Mouse (Mus musculus) liver, embryonic 16.5 days (tissue): ENCODE data around the gene Slc6a11. TPM values are rescaled to one million over a fixed set of nuclear protein-coding genes. Genes with fewer than 3 reads are reported as not detected.

Source experiments
- ATAC-seq: fragments of 200-750 bp; cut with Nextera tagmentation; 2 replicates; pipeline ENCODE4 v1.8.0; 2017; ENCODE audit warnings: low read depth, mild to moderate bottlenecking, moderate number of reproducible peaks, moderate library complexity
- H3K27ac ChIP-seq: fragments of 300-500 bp; sonication (generic); 2 replicates; pipeline ENCODE4 v1.5.1; 2014; ENCODE audit warnings: mild to moderate bottlenecking, low read length
- H3K27me3 ChIP-seq: fragments of 300-500 bp; sonication (generic); 2 replicates; pipeline ENCODE4 v1.6.1; 2014; ENCODE audit warnings: low read depth, low read length, mixed read lengths; ENCODE audit not compliant: control insufficient read depth, insufficient read depth
- H3K36me3 ChIP-seq: fragments of 300-500 bp; sonication (generic); 2 replicates; pipeline ENCODE4 v1.6.1; 2014; ENCODE audit warnings: mild to moderate bottlenecking; ENCODE audit not compliant: control insufficient read depth, insufficient read depth
- H3K4me1 ChIP-seq: fragments of 300-500 bp; sonication (generic); 2 replicates; pipeline ENCODE4 v1.6.1; 2014; ENCODE audit warnings: low read depth, low read length, mixed read lengths; ENCODE audit not compliant: control insufficient read depth
- H3K4me2 ChIP-seq: fragments of 300-500 bp; sonication (generic); 2 replicates; pipeline ENCODE4 v1.6.1; 2014; ENCODE audit warnings: low read depth, low read length, mixed read lengths
- H3K4me3 ChIP-seq: fragments of 300-500 bp; sonication (generic); 2 replicates; pipeline ENCODE4 v1.5.1; 2014; ENCODE audit warnings: low read depth, mild to moderate bottlenecking, low read length
- H3K9ac ChIP-seq: fragments of 300-500 bp; sonication (generic); 2 replicates; pipeline ENCODE4 v1.6.1; 2014; ENCODE audit warnings: low read depth, low read length
- H3K9me3 ChIP-seq: fragments of 300-500 bp; sonication (generic); replicated peaks from 2 replicates; pipeline ENCODE4 v1.6.1; 2016; ENCODE audit warnings: low read length; ENCODE audit not compliant: control insufficient read depth
- WGBS: fragments of 180-500 bp; shearing (Covaris S2); extraction: QIAGEN DNeasy Blood & Tissue Kit; methylation state at CpG from one replicate; pipeline ENCODE4 v1.1.7; 2014; ENCODE audit not compliant: insufficient replicate concordance; 5-methylcytosine and 5-hydroxymethylcytosine counted together
- polyA plus RNA-seq: library from polyadenylated mRNA; unstranded; fragments of >200 nt; fragmentation: Nextera tagmentation; extraction: Ambion mirVana; gene quantifications from 2 replicates; pipeline ENCODE4 v1.2.1, GENCODE M21; 2015

Gene Slc6a11
- polyA plus RNA-seq, 1 experiment from 2014 or later: not detected

DNA sequence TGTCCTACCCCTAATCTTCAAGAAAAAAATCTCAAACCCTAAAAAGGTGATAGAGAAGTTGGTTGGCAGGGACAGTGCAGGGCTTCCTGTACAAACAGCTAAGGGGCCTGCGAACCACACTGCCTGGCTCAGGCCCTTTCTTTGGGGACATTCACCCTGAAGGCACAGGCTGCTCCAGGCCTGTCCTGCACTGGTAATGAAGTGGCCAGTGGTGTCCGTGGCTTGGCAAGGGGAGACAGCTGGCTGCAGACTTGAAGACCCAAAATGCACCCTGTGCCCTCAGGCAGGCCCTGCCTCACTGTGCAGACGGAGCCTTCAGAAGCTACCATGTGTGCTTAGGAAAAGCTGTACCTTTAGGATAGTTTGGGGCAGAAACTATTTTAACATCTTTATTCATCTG, 1.4 kb downstream of the Slc6a11 start:
- H3K4me3 ChIP-seq: no peak overlapping the region
- WGBS: 64% methylated on average over 3 of the region's 3 CpGs
- H3K36me3 ChIP-seq: no peaks in the 10 kb centered on the region
- ATAC-seq: no peak
- no peaks in the 10 kb centered on the region for H3K4me1 ChIP-seq
- peaks cover 31% of the 10 kb centered on the region for H3K27me3 ChIP-seq
- no peak overlapping the region for H3K9ac ChIP-seq
- H3K27ac ChIP-seq: no peak overlapping the region
- H3K4me2 ChIP-seq: no peak overlapping the region
- H3K9me3 ChIP-seq: no peaks in the 10 kb centered on the region

- 63% methylated on average over 8 of the region's 8 CpGs for WGBS
- H3K9ac ChIP-seq: no peak overlapping the region
- H3K27me3 ChIP-seq: peaks cover 31% of the 10 kb centered on the region
These were observed 1.9 kb downstream of the Slc6a11 start for GRCm38 (mm10) chr6:114132916-114133315.

DNA sequence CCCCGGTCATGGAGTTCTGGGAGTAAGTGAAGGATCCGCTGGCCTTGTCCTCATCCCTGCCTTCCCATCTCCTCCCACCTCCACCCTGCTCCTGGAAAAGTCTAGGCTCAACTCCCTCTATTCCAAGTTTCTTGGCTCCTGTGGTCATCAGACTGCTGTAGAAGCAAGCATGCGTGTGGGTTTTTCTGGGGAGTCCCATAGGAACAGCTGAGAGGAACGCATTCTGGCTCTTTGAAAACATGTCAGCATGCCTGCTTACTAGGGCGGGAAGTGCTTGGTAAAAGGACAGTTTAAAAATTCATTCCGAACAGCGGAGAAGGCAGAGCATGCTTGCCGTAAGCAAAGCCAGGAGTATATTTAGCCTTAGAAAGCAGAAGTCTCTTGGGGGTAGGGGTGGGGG, 7.9 kb downstream of the Slc6a11 start:
- no peaks in the 10 kb centered on the region for H3K36me3 ChIP-seq
- no peaks in the 10 kb centered on the region for H3K4me1 ChIP-seq
- no peak overlapping the region for H3K27ac ChIP-seq
- no peaks in the 10 kb centered on the region for H3K27me3 ChIP-seq
- H3K4me3 ChIP-seq: no peak overlapping the region
- ATAC-seq: no peak
- no peak overlapping the region for H3K9ac ChIP-seq
- no peaks in the 10 kb centered on the region for H3K9me3 ChIP-seq
- WGBS: 65% methylated on average over 8 of the region's 8 CpGs
- no peak overlapping the region for H3K4me2 ChIP-seq

More at GRCm38 (mm10) chr6:114132916-114133315, 1.9 kb downstream of the Slc6a11 start:
- Histone ChIP-seq H3K36me3 (no peaks in the 10 kb centered on the region), H3K4me2 (no peak overlapping the region), H3K9me3 (no peaks in the 10 kb centered on the region), H3K4me1 (no peaks in the 10 kb centered on the region), H3K4me3 (no peak overlapping the region), H3K27ac (no peak overlapping the region)
- ATAC-seq: no peak

DNA sequence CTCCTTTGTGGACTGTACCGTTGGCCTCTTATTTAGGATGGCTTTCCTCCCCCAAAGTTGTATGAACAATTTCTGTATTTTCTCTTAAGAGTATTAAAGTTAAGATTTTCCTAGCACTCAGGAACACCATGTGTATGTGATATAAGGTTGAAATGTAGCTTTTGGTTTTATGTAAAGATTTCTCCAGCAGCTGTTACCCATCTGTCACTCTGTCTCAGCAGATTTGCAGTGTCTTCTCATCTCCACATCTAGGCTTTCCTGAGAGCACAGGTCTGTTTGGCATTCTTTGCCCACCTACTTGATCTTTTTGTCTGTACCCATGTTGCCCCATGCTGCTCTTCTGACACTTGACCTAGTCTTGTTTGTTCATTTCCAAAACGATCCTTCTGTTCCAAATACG, 10.4 kb downstream of the Slc6a11 start:
- WGBS: 40% methylated on average over 3 of the region's 3 CpGs
- ATAC-seq: no peak
- Histone ChIP-seq H3K27me3 (no peaks in the 10 kb centered on the region), H3K4me2 (no peak overlapping the region), H3K9me3 (no peaks in the 10 kb centered on the region), H3K4me1 (no peaks in the 10 kb centered on the region), H3K4me3 (no peak overlapping the region), H3K36me3 (no peaks in the 10 kb centered on the region), H3K27ac (no peak overlapping the region), H3K9ac (no peak overlapping the region)

DNA sequence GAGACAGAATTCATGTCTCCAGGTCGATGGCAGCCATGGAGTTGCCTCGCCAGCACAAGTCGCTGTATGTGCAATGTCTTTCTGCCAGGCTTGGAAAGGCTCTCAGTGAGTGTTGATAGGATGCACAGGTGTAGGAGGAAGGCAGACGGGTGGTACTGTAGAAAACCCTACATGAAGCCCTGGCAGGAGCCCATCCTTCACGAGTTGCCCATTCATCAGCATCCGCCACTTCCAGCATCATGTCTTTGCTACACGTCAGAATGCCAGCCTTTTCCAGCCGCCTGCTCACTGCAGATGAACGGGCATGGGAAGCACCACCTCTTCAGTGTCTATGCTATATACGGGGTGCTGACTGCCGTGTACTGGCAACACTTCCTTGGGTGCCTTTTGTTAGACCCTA, 11.4 kb downstream of the Slc6a11 start:
- no peaks in the 10 kb centered on the region for H3K9me3 ChIP-seq
- ATAC-seq: no peak
- no peak overlapping the region for H3K9ac ChIP-seq
- no peak overlapping the region for H3K27ac ChIP-seq
- no peaks in the 10 kb centered on the region for H3K36me3 ChIP-seq
- no peak overlapping the region for H3K4me3 ChIP-seq
- no peak overlapping the region for H3K4me2 ChIP-seq
- no peaks in the 10 kb centered on the region for H3K4me1 ChIP-seq
- 61% methylated on average over 11 of the region's 11 CpGs for WGBS
- H3K27me3 ChIP-seq: no peaks in the 10 kb centered on the region

- no peaks in the 10 kb centered on the region for H3K36me3 ChIP-seq
- H3K4me1 ChIP-seq: no peaks in the 10 kb centered on the region
- no peak overlapping the region for H3K4me3 ChIP-seq
- no peak overlapping the region for H3K27ac ChIP-seq
- no peak overlapping the region for H3K4me2 ChIP-seq
- no peaks in the 10 kb centered on the region for H3K9me3 ChIP-seq
- ATAC-seq: no peak
- H3K27me3 ChIP-seq: no peaks in the 10 kb centered on the region
- 41% methylated on average over 2 of the region's 2 CpGs for WGBS
- H3K9ac ChIP-seq: no peak overlapping the region
These were observed 12.5 kb downstream of the Slc6a11 start for GRCm38 (mm10) chr6:114143544-114143943.

- H3K27ac ChIP-seq: no peak overlapping the region
- no peak overlapping the region for H3K4me2 ChIP-seq
- no peaks in the 10 kb centered on the region for H3K27me3 ChIP-seq
- no peaks in the 10 kb centered on the region for H3K4me1 ChIP-seq
- H3K36me3 ChIP-seq: no peaks in the 10 kb centered on the region
- H3K9me3 ChIP-seq: no peaks in the 10 kb centered on the region
- ATAC-seq: no peak
- H3K4me3 ChIP-seq: no peak overlapping the region
- no peak overlapping the region for H3K9ac ChIP-seq
- 57% methylated on average over 6 of the region's 6 CpGs for WGBS
These were observed 13.5 kb downstream of the Slc6a11 start for GRCm38 (mm10) chr6:114144447-114145105.

DNA sequence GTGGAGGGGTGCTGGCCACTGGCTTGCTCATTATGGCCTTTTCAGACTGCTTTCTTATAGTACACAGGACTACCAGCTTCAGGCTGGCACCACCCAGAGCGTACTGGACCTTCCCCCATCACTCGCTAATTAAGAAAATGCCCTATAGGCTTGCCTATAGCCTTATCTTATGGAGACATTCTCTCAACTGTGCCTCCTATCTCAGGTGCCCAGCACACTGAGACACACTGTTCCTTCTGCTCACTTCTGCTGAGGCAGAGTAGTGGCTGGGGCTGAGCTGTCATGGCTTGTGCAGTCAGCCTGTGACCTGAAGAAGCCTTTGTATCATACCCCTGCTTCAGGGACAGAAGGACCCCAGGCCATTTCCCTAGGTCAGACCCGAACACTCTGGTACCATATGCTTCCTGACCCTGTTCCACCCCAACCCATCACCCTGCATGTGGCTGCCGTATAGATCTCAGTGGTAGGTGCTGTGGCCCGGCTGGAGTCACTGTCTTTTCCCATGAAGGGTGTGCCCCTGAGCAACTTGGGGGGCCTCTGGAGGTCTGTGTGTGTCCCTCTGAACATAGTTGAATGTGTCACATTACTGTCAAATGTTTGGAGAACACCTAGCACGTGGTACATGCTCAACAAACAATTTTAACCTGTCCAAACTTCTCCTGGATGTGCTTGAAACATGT, 14.7 kb downstream of the Slc6a11 start:
- Histone ChIP-seq H3K4me1 (no peaks in the 10 kb centered on the region), H3K36me3 (no peaks in the 10 kb centered on the region), H3K4me3 (no peak overlapping the region), H3K27me3 (no peaks in the 10 kb centered on the region), H3K4me2 (no peak overlapping the region), H3K9ac (no peak overlapping the region), H3K27ac (no peak overlapping the region), H3K9me3 (no peaks in the 10 kb centered on the region)
- WGBS: 52% methylated on average over 6 of the region's 6 CpGs
- ATAC-seq: peak; percentile 91

- H3K4me2 ChIP-seq: no peak overlapping the region
- no peak overlapping the region for H3K9ac ChIP-seq
- H3K36me3 ChIP-seq: no peaks in the 10 kb centered on the region
- no peaks in the 10 kb centered on the region for H3K9me3 ChIP-seq
- no peak overlapping the region for H3K27ac ChIP-seq
- H3K27me3 ChIP-seq: no peaks in the 10 kb centered on the region
- 56% methylated on average over 10 of the region's 10 CpGs for WGBS
- ATAC-seq: no peak
- no peak overlapping the region for H3K4me3 ChIP-seq
- no peaks in the 10 kb centered on the region for H3K4me1 ChIP-seq
These were observed 24.7 kb downstream of the Slc6a11 start for GRCm38 (mm10) chr6:114155720-114156119.
